Mouse (Mus musculus): ENCODE data around the gene C1qtnf9.

DNA sequence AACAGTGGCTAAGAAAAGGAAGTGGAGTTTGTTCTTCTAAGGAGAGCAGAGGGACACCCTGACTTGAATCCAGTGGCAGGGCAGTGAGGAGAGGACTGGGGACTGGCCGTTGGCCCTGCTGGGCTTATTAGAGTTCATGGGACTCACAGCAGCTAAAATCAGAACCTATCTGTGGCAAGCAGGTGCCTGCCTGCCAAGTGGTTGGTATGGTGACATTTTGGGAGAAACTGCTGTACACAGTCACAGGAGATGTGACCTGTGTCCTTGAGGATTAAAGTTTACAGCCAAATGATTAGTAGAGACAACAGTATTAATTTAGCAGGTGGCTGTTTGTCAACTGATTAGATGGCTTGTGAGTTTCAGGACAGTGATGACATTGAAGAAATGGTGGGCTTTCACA lies 37.9 kb downstream of the C1qtnf9 start:
- TF ChIP-seq ZNF384 (IDR thresholded peaks at IDR 0.05; ENCODE audit: low read depth, low read length), result no peak
- no peak for TF ChIP-seq MAFK (IDR thresholded peaks at IDR 0.05; ENCODE audit: insufficient read depth, low read depth, low read length)
- TF ChIP-seq CHD2 (IDR thresholded peaks at IDR 0.05; ENCODE audit: low read depth, low read length), result no peak
- no peak for TF ChIP-seq HCFC1 (IDR thresholded peaks at IDR 0.05; ENCODE audit: borderline replicate concordance, insufficient read depth, low read length)
- no peak for TF ChIP-seq ZC3H11A (IDR thresholded peaks at IDR 0.05; ENCODE audit: borderline replicate concordance, low read depth, low read length)
